Mouse (Mus musculus): ENCODE measurements around the gene Ttc21a. TPM values are rescaled to one million over a fixed set of nuclear protein-coding genes. Genes with fewer than 3 reads are reported as not detected.
A peak's percentile ranks its signal among the peaks of the same experiment; 100 is the strongest.

Ttc21a gene
- polyA plus RNA-seq (2016; fragmentation: Nextera tagmentation; extraction: Ambion mirVana) = 0.71 and 1.4 TPM in 2 replicates

DNA sequence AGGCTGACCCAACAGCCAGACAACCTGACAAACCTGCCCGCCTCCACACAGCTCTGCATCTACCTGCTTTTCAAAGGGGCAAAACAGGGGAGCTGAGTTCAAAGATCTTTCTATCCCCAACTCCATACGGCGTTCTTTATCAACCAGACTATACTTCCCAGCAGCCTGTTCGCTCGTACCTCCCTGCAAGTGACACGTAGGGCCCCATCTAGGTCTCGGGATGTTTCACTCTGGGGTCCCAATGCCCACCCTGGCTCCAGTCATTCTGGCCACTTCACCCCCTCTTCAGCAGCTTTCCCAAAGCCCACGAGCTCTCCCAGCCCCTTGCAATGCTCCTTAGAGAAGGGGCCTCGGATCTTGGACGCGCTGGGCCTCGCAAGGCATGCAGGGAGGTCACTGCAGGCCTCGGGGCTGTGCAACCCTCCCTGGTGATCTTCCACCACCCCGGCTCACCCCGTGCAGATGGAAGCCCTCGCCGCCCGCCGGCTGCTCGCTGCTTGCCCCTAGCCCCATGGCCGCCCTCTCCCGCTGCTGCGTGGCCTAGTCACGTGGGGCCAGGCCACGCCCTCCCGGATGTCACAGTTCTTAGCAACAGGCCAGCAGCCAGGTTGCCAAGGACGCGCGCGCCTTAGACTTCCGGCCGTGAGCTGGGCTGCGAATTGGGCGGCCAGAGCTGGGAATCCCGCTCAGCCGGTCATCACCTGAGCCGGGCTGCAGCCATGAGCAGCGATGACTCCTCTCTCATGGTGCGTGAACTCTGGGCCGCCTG lies at the start of gene Ttc21a, which contains the start of gene Gorasp1:
TSS of gene Ttc21a (plus strand) at position 602 of the 769 bp plus-strand sequence.
TSS of gene Gorasp1 (minus strand) at position 561 of the 769 bp plus-strand sequence.
- 4% methylated on average over 40 of the region's 40 CpGs for WGBS
- H3K27ac ChIP-seq = peak within 1 kb of the TSS; percentile 93
- H3K4me3 ChIP-seq = peak within 1 kb of the TSS; percentile 75
- H3K27me3 ChIP-seq (ENCODE audit: insufficient read depth, poor library complexity, severe bottlenecking) = no peaks in the 10 kb centered on the region
- peaks cover 36% of the 10 kb centered on the region for H3K4me1 ChIP-seq (replicated peaks)
- H3K9me3 ChIP-seq = no peaks in the 10 kb centered on the region
- peaks cover 10% of the 10 kb centered on the region for H3K36me3 ChIP-seq
- DNase-seq (ENCODE audit: low spot score) = peak; percentile 95

DNA sequence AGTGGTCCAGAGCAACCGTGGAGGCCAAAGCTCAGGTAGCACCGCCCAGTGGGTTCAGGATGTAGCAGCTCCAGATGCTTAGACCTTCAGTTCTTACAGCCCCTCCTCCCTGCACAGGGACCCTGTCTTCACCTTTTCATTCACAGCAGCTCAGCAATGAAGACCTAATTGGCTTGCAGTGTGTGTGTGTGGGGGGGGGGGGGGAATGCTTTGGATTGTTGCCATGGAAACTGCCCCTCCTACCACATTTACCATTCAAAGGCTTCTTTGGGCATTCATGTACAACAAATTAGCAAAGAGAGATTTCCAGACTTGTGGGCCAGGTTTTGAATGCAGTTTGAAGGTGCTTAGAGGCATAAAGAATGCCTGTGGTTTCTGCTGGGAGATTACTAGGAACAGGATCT lies 48.6 kb upstream of the Ttc21a start:
- no peak overlapping the region for H3K4me3 ChIP-seq
- 35% methylated on average over 2 of the region's 2 CpGs for WGBS
- no peak overlapping the region for H3K27ac ChIP-seq

DNA sequence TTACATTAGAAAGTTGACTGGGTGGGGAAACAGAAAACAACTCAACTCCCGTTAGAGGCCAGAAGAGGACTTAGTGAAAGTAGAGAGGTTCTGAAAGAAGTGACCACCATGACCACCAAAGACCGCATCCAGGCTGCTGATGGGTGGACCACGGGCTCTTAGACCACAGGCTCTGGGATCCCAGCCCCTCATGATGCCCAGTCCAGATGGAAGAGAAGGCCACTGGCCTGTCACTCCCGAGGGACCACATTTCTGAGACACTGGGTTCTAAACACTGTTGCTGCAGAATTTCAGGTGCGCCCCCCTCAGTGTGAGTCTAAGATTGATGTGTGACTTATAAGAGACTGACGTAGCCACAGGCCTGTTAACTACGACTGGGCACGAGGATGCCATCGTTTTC lies 48.0 kb upstream of the Ttc21a start:
- no peak for DNase-seq (ENCODE audit: low spot score)
- 80% methylated on average over 9 of the region's 9 CpGs for WGBS
- Histone ChIP-seq H3K9me3 (no peaks in the 10 kb centered on the region), H3K36me3 (no peaks in the 10 kb centered on the region), H3K27me3 (ENCODE audit: insufficient read depth, poor library complexity, severe bottlenecking) (peaks cover 35% of the 10 kb centered on the region), H3K4me3 (no peak overlapping the region), H3K4me1 (replicated peaks) (peaks cover 23% of the 10 kb centered on the region), H3K27ac (no peak overlapping the region)

More for the DNA sequence above, 48.6 kb upstream of the Ttc21a start:
- DNase-seq (ENCODE audit: low spot score) = peak; percentile 42
- H3K27me3 ChIP-seq (ENCODE audit: insufficient read depth, poor library complexity, severe bottlenecking) = peaks cover 35% of the 10 kb centered on the region
- H3K36me3 ChIP-seq = no peaks in the 10 kb centered on the region
- H3K4me1 ChIP-seq (replicated peaks) = peaks cover 19% of the 10 kb centered on the region
- H3K9me3 ChIP-seq = no peaks in the 10 kb centered on the region

DNA sequence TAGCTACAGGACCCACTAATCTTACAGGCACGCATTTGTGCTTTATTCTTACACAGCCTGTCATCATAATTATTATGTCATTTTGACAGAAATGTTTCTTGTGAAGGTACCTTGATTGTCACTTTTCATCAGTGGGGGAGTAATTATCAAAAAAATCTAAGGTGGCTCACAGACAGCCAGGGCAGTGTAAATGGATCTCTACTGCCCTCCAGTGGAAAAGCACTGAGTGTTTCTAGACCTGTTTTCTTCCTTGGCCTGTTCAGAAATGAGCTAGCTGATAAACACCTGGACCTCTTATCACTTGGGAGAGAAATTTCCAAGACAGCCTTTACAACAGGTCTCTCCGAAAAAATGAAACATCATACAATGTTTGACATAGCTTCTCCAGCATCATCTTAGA lies 46.7 kb upstream of the Ttc21a start:
- Histone ChIP-seq H3K27me3 (ENCODE audit: insufficient read depth, poor library complexity, severe bottlenecking) (peaks cover 35% of the 10 kb centered on the region), H3K4me3 (no peak overlapping the region), H3K27ac (no peak overlapping the region), H3K4me1 (replicated peaks) (peaks cover 31% of the 10 kb centered on the region), H3K36me3 (no peaks in the 10 kb centered on the region), H3K9me3 (no peaks in the 10 kb centered on the region)
- DNase-seq (ENCODE audit: low spot score) = no peak
- WGBS = 50% methylated on average over 2 of the region's 2 CpGs

DNA sequence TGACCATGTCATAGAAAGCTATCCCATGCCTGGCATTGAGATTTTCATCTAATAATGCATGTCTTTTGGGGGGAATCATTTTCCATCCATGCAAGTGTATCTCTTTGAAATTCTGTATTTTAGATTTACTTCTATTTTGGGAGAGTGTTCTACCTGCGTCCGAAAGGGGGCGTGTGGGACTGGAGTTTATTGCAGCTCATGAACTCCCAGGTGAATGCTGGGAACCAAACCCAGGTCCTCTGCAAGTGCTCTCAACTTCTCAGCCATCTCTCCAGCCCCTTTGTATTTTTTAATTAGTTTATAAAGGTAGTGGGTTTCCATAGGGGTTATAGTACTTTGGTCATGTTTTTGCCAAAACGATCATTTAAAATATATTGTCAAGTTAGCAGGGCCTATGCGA lies 43.5 kb upstream of the Ttc21a start:
- Histone ChIP-seq H3K27me3 (ENCODE audit: insufficient read depth, poor library complexity, severe bottlenecking) (peaks cover 19% of the 10 kb centered on the region; the same call in 1 of the 2 replicates), H3K27ac (no peak overlapping the region), H3K9me3 (no peaks in the 10 kb centered on the region), H3K36me3 (no peaks in the 10 kb centered on the region), H3K4me3 (peak overlapping the region; percentile 97; the same call in 1 of the 2 replicates), H3K4me1 (replicated peaks) (peaks cover 27% of the 10 kb centered on the region)
- no peak for DNase-seq (ENCODE audit: low spot score)
- 88% methylated on average over 5 of the region's 5 CpGs for WGBS

DNA sequence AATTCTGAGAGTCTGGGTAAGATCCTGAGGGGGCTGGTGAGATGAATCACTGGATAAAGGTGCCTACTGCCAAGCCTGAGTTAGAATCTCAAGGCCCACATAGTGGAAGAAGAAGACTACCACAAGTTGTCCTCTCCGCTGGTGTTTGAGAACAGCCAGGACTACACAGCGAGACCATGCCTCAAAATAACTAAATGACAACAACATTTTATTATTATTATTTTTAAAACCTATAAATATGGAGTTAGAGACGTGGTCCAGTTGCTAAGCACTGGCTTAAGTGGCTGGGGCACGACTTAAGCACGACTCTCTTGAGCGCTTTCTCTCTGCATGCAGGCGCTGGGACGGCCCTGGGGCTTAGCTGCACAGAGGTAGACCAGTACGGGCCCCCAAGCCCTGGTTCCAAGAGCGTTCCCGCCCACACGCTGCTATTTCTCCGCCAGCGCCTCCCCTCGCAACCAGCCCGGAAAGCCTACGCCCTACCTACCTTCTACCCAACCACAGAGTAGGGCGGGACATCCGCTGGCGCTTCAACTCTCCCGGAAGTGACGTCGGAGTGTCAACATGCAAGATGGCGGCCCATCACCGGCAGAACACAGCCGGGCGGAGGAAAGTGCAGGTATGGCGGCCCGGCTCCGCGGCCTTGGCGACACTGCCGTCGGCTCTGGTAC lies 42.9 kb upstream of the Ttc21a start, which contains the start of gene Wdr48:
TSS of gene Wdr48 (plus strand) at position 540 of the 671 bp plus-strand sequence.
- Histone ChIP-seq H3K27ac (peak within 1 kb of the TSS; percentile 95), H3K36me3 (no peaks in the 10 kb centered on the region), H3K4me1 (replicated peaks) (peaks cover 21% of the 10 kb centered on the region), H3K27me3 (ENCODE audit: insufficient read depth, poor library complexity, severe bottlenecking) (peaks cover 19% of the 10 kb centered on the region; the same call in 1 of the 2 replicates), H3K4me3 (peak within 1 kb of the TSS; percentile 97), H3K9me3 (no peaks in the 10 kb centered on the region)
- 4% methylated on average over 34 of the region's 34 CpGs for WGBS
- DNase-seq (ENCODE audit: low spot score) = peak; percentile 98

DNA sequence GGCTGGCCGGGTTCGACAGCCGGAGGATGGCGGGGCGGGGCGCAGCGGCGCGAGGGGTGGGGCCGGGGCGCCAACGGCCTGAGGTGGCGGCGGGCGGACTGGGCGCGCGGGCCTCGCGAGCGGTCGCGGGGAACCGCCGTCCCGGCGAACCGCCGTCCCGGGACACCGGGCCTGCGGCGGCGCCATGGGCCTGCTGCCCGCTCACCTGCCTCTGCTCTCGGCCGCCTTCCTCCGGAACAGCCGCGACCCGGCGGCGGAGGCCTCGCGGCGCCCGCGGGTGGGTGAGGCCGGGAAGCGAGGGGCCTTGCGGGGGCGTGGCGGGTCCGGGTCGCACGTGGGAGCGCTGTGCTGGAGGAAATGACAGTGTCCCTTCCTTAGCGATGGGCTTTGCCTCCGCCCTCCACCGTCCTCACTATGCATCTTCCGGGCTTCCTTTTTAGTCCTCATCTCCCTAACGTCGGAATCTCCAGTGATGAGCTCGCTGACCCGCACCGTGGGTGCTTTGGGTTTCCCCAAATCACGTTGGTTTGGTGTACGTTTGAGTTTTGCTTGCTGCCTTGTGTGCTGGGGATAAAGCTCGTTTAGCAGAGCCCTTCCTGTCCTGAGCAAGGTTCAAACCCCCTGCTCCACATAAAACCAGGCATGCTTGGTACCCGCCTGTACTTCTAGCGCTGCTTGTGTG lies 42.2 kb upstream of the Ttc21a start:
- Histone ChIP-seq H3K9me3 (no peaks in the 10 kb centered on the region), H3K27ac (peak overlapping the region; percentile 95), H3K4me3 (peak overlapping the region; percentile 97), H3K27me3 (ENCODE audit: insufficient read depth, poor library complexity, severe bottlenecking) (peaks cover 15% of the 10 kb centered on the region; the same call in 1 of the 2 replicates), H3K36me3 (no peaks in the 10 kb centered on the region), H3K4me1 (replicated peaks) (peaks cover 19% of the 10 kb centered on the region)
- DNase-seq (ENCODE audit: low spot score) = no peak
- under 1% methylated on average over 70 of the region's 71 CpGs for WGBS

DNA sequence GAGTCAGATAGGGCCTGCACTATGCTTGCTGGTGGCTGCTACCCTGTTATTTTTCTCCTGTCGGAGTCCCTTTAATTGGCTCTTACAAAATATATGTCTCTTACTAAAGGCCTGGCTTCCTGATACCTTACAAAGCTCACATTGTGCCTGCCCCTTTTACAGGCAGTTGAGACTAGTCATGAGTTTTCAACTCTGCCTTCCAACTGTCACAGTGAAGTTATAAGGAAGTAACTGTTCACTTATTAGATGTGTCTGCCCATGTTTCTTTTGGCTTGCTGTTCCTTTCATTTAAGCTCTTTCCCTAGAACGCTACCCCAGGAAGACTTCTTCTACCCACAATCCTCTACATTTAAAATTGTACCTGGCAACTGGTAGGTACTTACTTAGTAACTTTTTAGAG lies 38.0 kb upstream of the Ttc21a start:
- Histone ChIP-seq H3K27ac (no peak overlapping the region), H3K27me3 (ENCODE audit: insufficient read depth, poor library complexity, severe bottlenecking) (no peaks in the 10 kb centered on the region), H3K9me3 (no peaks in the 10 kb centered on the region), H3K4me1 (replicated peaks) (peaks cover 15% of the 10 kb centered on the region), H3K4me3 (no peak overlapping the region), H3K36me3 (peaks cover 29% of the 10 kb centered on the region)
- WGBS = 93% methylated on average over 2 of the region's 2 CpGs
- DNase-seq (ENCODE audit: low spot score) = no peak

DNA sequence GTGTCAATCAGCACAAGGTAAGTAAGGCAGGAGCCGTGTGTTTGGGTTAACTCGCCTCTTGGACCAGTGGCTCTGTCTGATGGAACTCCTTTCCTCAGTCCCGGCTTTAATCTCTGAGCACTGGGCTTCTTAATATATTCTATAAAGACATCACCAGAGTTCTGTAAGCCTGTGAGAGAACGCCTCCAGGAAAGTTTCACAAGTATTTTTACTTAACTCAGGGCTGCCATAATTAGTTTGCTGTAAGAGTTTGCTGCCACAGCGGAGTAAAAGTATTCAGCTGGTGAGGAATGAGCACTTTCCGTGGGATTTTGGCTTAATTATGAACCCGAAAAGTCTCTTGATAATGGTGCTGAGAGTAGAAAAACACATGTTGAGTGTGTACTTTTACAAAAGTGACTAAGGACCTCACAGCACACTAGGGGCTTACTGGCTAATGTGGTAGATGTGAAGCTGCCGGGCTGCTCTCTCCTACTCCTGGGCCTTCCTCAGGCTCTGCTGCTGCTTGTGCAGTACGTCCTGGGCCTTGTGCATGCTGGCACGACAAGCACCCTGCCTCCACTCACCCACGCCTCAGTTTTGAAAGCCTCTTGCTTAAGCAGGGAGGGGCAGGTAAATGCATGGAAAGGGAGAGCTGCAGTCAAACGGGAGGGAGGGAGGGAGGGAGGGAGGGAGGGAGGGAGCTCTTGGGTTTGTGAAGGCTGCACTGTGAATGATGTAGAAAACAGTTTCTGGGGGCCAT lies 34.8 kb upstream of the Ttc21a start:
- no peak for DNase-seq (ENCODE audit: low spot score)
- Histone ChIP-seq H3K36me3 (peaks cover 61% of the 10 kb centered on the region), H3K27me3 (ENCODE audit: insufficient read depth, poor library complexity, severe bottlenecking) (no peaks in the 10 kb centered on the region), H3K4me3 (no peak overlapping the region), H3K9me3 (no peaks in the 10 kb centered on the region), H3K4me1 (replicated peaks) (no peaks in the 10 kb centered on the region), H3K27ac (no peak overlapping the region)
- 85% methylated on average over 12 of the region's 12 CpGs for WGBS

DNA sequence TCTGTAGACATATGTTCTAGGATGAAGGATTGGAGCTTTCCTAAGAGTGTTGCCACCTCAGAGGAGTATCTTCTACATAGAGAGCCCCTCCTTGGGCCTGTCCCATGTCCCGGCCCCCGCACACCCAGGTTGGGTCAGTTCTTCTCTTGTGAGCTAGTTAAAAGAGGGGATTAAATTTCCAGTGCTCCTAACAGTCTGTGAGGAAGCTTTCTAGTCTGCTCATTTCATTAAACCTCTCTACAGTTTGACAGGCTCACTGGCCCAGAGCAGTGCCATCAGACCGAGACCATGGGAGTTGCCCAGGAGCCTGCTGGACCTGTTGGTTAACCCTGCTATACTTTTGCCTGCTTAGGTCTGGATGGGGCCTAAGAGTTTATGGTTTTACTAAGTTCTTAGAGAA lies 28.7 kb upstream of the Ttc21a start:
- H3K4me1 ChIP-seq (replicated peaks) = no peaks in the 10 kb centered on the region
- 98% methylated on average over 3 of the region's 3 CpGs for WGBS
- no peak for DNase-seq (ENCODE audit: low spot score)
- no peaks in the 10 kb centered on the region for H3K9me3 ChIP-seq
- no peak overlapping the region for H3K27ac ChIP-seq
- H3K27me3 ChIP-seq (ENCODE audit: insufficient read depth, poor library complexity, severe bottlenecking) = no peaks in the 10 kb centered on the region
- no peak overlapping the region for H3K4me3 ChIP-seq
- peaks cover 98% of the 10 kb centered on the region for H3K36me3 ChIP-seq

DNA sequence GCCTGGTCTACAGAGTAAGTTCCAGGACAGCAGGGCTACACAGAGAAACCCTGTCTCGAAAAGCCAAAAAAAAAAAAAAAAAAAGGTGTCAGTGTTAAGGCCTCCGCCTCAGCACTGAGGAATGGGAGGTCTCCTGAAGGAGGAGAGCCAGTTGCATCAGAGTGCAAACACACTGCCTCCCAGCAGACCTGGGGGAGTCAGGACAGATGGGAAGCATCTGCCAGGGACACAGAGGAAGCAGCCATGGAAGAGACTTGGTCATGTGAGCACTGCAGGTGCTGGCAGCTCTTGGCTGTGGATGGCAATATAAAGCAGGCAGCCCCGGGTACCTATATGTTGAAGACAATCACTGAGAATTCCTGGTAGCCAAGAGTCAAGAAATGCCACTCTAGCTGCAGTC lies 27.5 kb upstream of the Ttc21a start:
- Histone ChIP-seq H3K4me3 (no peak overlapping the region), H3K4me1 (replicated peaks) (no peaks in the 10 kb centered on the region), H3K27me3 (ENCODE audit: insufficient read depth, poor library complexity, severe bottlenecking) (no peaks in the 10 kb centered on the region), H3K27ac (no peak overlapping the region), H3K36me3 (peaks cover 98% of the 10 kb centered on the region), H3K9me3 (no peaks in the 10 kb centered on the region)
- 93% methylated on average over 3 of the region's 3 CpGs for WGBS
- DNase-seq (ENCODE audit: low spot score) = no peak
